Mouse (Mus musculus) myocyte (in vitro differentiated cells): Measurements from ENCODE around the gene Ppp6r1. TPM values are rescaled to one million over a fixed set of nuclear protein-coding genes. Genes with fewer than 3 reads are reported as not detected.

Source experiments
- H3K27me3 ChIP-seq: one replicate; pipeline ENCODE4 v1.6.1; 2011; ENCODE audit not compliant: control insufficient read depth, insufficient read depth, insufficient read length
- H3K36me3 ChIP-seq: one replicate; pipeline ENCODE4 v1.6.1; 2011; ENCODE audit not compliant: control insufficient read depth, insufficient read depth
- H3K4me2 ChIP-seq: one replicate; pipeline ENCODE4 v1.6.1; 2011; ENCODE audit warnings: low read depth, control low read depth
- H3K4me3 ChIP-seq: one replicate; pipeline ENCODE4 v1.5.1; 2011; ENCODE audit warnings: mild to moderate bottlenecking, control low read depth, moderate library complexity
- H3K79me2 ChIP-seq: one replicate; pipeline ENCODE4 v1.6.1; 2011; ENCODE audit not compliant: control insufficient read depth, insufficient read depth
- H3ac ChIP-seq: one replicate; pipeline ENCODE4 v1.6.1; 2011; ENCODE audit not compliant: control insufficient read depth, insufficient read length
- CEBPB ChIP-seq: IDR thresholded peaks from 2 replicates; pipeline ENCODE4 v1.6.1; 2011; ENCODE audit warnings: mild to moderate bottlenecking, moderate library complexity; ENCODE audit not compliant: poor library complexity, insufficient read depth, severe bottlenecking
- E2F4 ChIP-seq: IDR thresholded peaks from one replicate; pipeline ENCODE4 v1.6.1; 2011; ENCODE audit warnings: mild to moderate bottlenecking, control low read depth, moderate library complexity; ENCODE audit not compliant: insufficient read depth
- MAX ChIP-seq: IDR thresholded peaks from one replicate; pipeline ENCODE4 v1.6.1; 2011; ENCODE audit warnings: low read depth, mild to moderate bottlenecking, control low read depth
- MYOD1 ChIP-seq, 3 experiments: IDR thresholded peaks; one replicate each; pipeline ENCODE4 v1.6.1; 2011; ENCODE audit warnings: control low read depth in 2 of 3, low read depth in 2 of 3, mild to moderate bottlenecking in 2 of 3, moderate library complexity in 1 of 3; ENCODE audit not compliant: insufficient read length in 2 of 3, control insufficient read depth in 1 of 3
- MYOG ChIP-seq, 3 experiments: IDR thresholded peaks; one replicate each; pipeline ENCODE4 v1.6.1; 2011; ENCODE audit warnings: control low read depth in 2 of 3, low read depth in 2 of 3, mild to moderate bottlenecking in 2 of 3; ENCODE audit not compliant: insufficient read length in 2 of 3, control insufficient read depth in 1 of 3, insufficient read depth in 1 of 3
- POLR2A ChIP-seq: IDR thresholded peaks from one replicate; pipeline ENCODE4 v1.6.1; 2011; ENCODE audit warnings: low read depth, mild to moderate bottlenecking, control low read depth, moderate library complexity; ENCODE audit not compliant: insufficient read length
- POLR2AphosphoS2 ChIP-seq: IDR thresholded peaks from one replicate; pipeline ENCODE4 v1.6.1; 2011; ENCODE audit warnings: low read depth, control low read depth; ENCODE audit not compliant: insufficient read length
- REST ChIP-seq: IDR thresholded peaks from one replicate; pipeline ENCODE4 v1.6.1; 2011; ENCODE audit warnings: mild to moderate bottlenecking, control low read depth, moderate library complexity; ENCODE audit not compliant: insufficient read depth, insufficient read length
- SRF ChIP-seq: IDR thresholded peaks from one replicate; pipeline ENCODE4 v1.6.1; 2011; ENCODE audit warnings: low read depth; ENCODE audit not compliant: control insufficient read depth, insufficient read length
- TCF12 ChIP-seq: IDR thresholded peaks from one replicate; pipeline ENCODE4 v1.6.1; 2011; ENCODE audit warnings: mild to moderate bottlenecking, control low read depth; ENCODE audit not compliant: poor library complexity, insufficient read depth, severe bottlenecking
- TCF3 ChIP-seq: IDR thresholded peaks from one replicate; pipeline ENCODE4 v1.6.1; 2011; ENCODE audit warnings: low read depth, control low read depth; ENCODE audit not compliant: insufficient read length
- USF1 ChIP-seq: IDR thresholded peaks from one replicate; pipeline ENCODE4 v1.6.1; 2011; ENCODE audit warnings: low read depth, mild to moderate bottlenecking, control low read depth, moderate library complexity
- polyA plus RNA-seq: library from polyadenylated mRNA; unstranded; fragments of >200 nt; fragmentation: generic; extraction: Trizol; gene quantifications from one replicate; pipeline ENCODE4 v1.2.1, GENCODE M21; 2012; ENCODE audit warnings: missing spikeins

Ppp6r1 gene
- polyA plus RNA-seq, 1 experiment: 46.1 TPM

- Histone ChIP-seq H3K4me3 (no peak overlapping the region), H3K36me3 (no peaks in the 10 kb centered on the region), H3K4me2 (no peak overlapping the region), H3ac (no peak overlapping the region), H3K27me3 (peaks cover 33% of the 10 kb centered on the region), H3K79me2 (no peaks in the 10 kb centered on the region)
- TF ChIP-seq SRF (no peak), USF1 (no peak), MAX (no peak), TCF3 (no peak), TCF12 (no peak), POLR2A (no peak), MYOG (IDR thresholded peaks at IDR 0.05; ENCODE audit: control insufficient read depth in 1 of 3, insufficient read depth in 1 of 3, insufficient read length in 2 of 3, low read depth in 2 of 3) (no peak), CEBPB (no peak), MYOD1 (IDR thresholded peaks at IDR 0.05; ENCODE audit: control insufficient read depth in 1 of 3, insufficient read length in 2 of 3, low read depth in 2 of 3) (no peak), E2F4 (no peak), POLR2AphosphoS2 (no peak), REST (no peak)
Measured at GRCm38 (mm10) chr7:4612386-4612785, 46.4 kb downstream of the Ppp6r1 start.

- Histone ChIP-seq H3ac (no peak overlapping the region), H3K27me3 (peaks cover 33% of the 10 kb centered on the region), H3K79me2 (no peaks in the 10 kb centered on the region), H3K4me2 (no peak overlapping the region), H3K4me3 (no peak overlapping the region), H3K36me3 (no peaks in the 10 kb centered on the region)
- TF ChIP-seq POLR2A (no peak), POLR2AphosphoS2 (no peak), REST (no peak)
Measured at GRCm38 (mm10) chr7:4611921-4612341, 46.9 kb downstream of the Ppp6r1 start.

- no peaks in the 10 kb centered on the region for H3K79me2 ChIP-seq
- TF ChIP-seq TCF3: no peak
- no peak for TF ChIP-seq POLR2AphosphoS2
- TF ChIP-seq MYOD1 (IDR thresholded peaks at IDR 0.05; ENCODE audit: control insufficient read depth in 1 of 3, insufficient read length in 2 of 3, low read depth in 2 of 3): no peak
- no peak for TF ChIP-seq E2F4
- TF ChIP-seq REST: no peak
- no peak for TF ChIP-seq SRF
- TF ChIP-seq CEBPB: no peak
- TF ChIP-seq MYOG (IDR thresholded peaks at IDR 0.05; ENCODE audit: control insufficient read depth in 1 of 3, insufficient read depth in 1 of 3, insufficient read length in 2 of 3, low read depth in 2 of 3): no peak
- TF ChIP-seq MAX: no peak
- TF ChIP-seq POLR2A: no peak
- TF ChIP-seq USF1: no peak
- no peaks in the 10 kb centered on the region for H3K36me3 ChIP-seq
- no peak overlapping the region for H3K4me2 ChIP-seq
- peaks cover 33% of the 10 kb centered on the region for H3K27me3 ChIP-seq
- no peak overlapping the region for H3ac ChIP-seq
- H3K4me3 ChIP-seq: no peak overlapping the region
Measured at GRCm38 (mm10) chr7:4611511-4611910, 47.3 kb downstream of the Ppp6r1 start.

- TF ChIP-seq REST: no peak
- no peak for TF ChIP-seq POLR2AphosphoS2
- TF ChIP-seq MAX: no peak
- no peak for TF ChIP-seq USF1
- no peak for TF ChIP-seq E2F4
- TF ChIP-seq TCF3: no peak
- no peak for TF ChIP-seq CEBPB
- TF ChIP-seq POLR2A: no peak
- no peak for TF ChIP-seq MYOD1 (IDR thresholded peaks at IDR 0.05; ENCODE audit: control insufficient read depth in 1 of 3, insufficient read length in 2 of 3, low read depth in 2 of 3)
- TF ChIP-seq MYOG (IDR thresholded peaks at IDR 0.05; ENCODE audit: control insufficient read depth in 1 of 3, insufficient read depth in 1 of 3, insufficient read length in 2 of 3, low read depth in 2 of 3): no peak
- TF ChIP-seq SRF: no peak
- no peak for TF ChIP-seq TCF12
- Histone ChIP-seq H3ac (no peak overlapping the region), H3K27me3 (peaks cover 27% of the 10 kb centered on the region), H3K4me2 (no peak overlapping the region), H3K79me2 (no peaks in the 10 kb centered on the region), H3K4me3 (no peak overlapping the region), H3K36me3 (no peaks in the 10 kb centered on the region)
Measured at GRCm38 (mm10) chr7:4608002-4608401, 50.8 kb downstream of the Ppp6r1 start.

- Histone ChIP-seq H3K27me3 (no peaks in the 10 kb centered on the region), H3K4me3 (no peak within 1 kb of the TSS), H3K36me3 (no peaks in the 10 kb centered on the region), H3K4me2 (no peak within 1 kb of the TSS), H3K79me2 (no peaks in the 10 kb centered on the region), H3ac (no peak within 1 kb of the TSS)
- TF ChIP-seq MAX (no peak), REST (no peak), TCF3 (no peak), CEBPB (no peak), POLR2A (no peak), MYOD1 (IDR thresholded peaks at IDR 0.05; ENCODE audit: control insufficient read depth in 1 of 3, insufficient read length in 2 of 3, low read depth in 2 of 3) (no peak), TCF12 (no peak), POLR2AphosphoS2 (no peak), MYOG (IDR thresholded peaks at IDR 0.05; ENCODE audit: control insufficient read depth in 1 of 3, insufficient read depth in 1 of 3, insufficient read length in 2 of 3, low read depth in 2 of 3) (no peak)
Measured at GRCm38 (mm10) chr7:4603873-4604272, 54.9 kb downstream of the Ppp6r1 start, which contains the start of gene Ptprh. Ptprh (minus strand) TSS chr7:4604041.
